Mouse (Mus musculus): Measurements from ENCODE around the gene Tm4sf5.

Gene Tm4sf5

GRCm38 (mm10) chr11:70553940-70554339 is 48.9 kb downstream of the Tm4sf5 start:
- no peak for DNase-seq

DNA sequence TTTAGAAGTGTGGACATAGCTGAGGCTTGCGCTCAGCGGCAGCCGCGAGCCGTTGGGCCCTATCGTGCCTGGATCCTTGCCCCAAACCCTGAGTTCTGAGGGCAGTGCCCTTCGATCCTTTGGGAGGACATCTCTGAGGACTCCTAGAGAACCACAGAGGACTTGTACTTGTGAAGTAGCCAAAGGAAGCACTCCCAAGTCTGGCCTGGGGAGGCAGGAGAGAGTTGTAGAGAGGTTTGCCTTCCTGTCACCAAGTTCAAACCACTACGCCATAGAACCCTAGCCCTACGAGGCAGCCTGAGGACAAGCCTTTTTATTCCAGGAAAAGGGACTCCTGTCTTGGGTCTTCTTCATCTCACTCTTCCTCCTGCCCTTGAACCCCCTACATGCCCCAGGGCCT is 52.5 kb downstream of the Tm4sf5 start:
- no peak for DNase-seq
